Mouse (Mus musculus) myocyte (in vitro differentiated cells): ENCODE measurements around the gene Atp6v1g2.

Experiments used
- CEBPB ChIP-seq: IDR thresholded peaks from 2 replicates; pipeline ENCODE4 v1.6.1; 2011; ENCODE audit warnings: mild to moderate bottlenecking, moderate library complexity; ENCODE audit not compliant: poor library complexity, insufficient read depth, severe bottlenecking
- E2F4 ChIP-seq: IDR thresholded peaks from one replicate; pipeline ENCODE4 v1.6.1; 2011; ENCODE audit warnings: mild to moderate bottlenecking, control low read depth, moderate library complexity; ENCODE audit not compliant: insufficient read depth
- MAX ChIP-seq: IDR thresholded peaks from one replicate; pipeline ENCODE4 v1.6.1; 2011; ENCODE audit warnings: low read depth, mild to moderate bottlenecking, control low read depth
- MYOD1 ChIP-seq, 3 experiments: IDR thresholded peaks; one replicate each; pipeline ENCODE4 v1.6.1; 2011; ENCODE audit warnings: control low read depth in 2 of 3, low read depth in 2 of 3, mild to moderate bottlenecking in 2 of 3, moderate library complexity in 1 of 3; ENCODE audit not compliant: insufficient read length in 2 of 3, control insufficient read depth in 1 of 3
- MYOG ChIP-seq, 3 experiments: IDR thresholded peaks; one replicate each; pipeline ENCODE4 v1.6.1; 2011; ENCODE audit warnings: control low read depth in 2 of 3, low read depth in 2 of 3, mild to moderate bottlenecking in 2 of 3; ENCODE audit not compliant: insufficient read length in 2 of 3, control insufficient read depth in 1 of 3, insufficient read depth in 1 of 3
- POLR2A ChIP-seq: IDR thresholded peaks from one replicate; pipeline ENCODE4 v1.6.1; 2011; ENCODE audit warnings: low read depth, mild to moderate bottlenecking, control low read depth, moderate library complexity; ENCODE audit not compliant: insufficient read length
- POLR2AphosphoS2 ChIP-seq: IDR thresholded peaks from one replicate; pipeline ENCODE4 v1.6.1; 2011; ENCODE audit warnings: low read depth, control low read depth; ENCODE audit not compliant: insufficient read length
- SRF ChIP-seq: IDR thresholded peaks from one replicate; pipeline ENCODE4 v1.6.1; 2011; ENCODE audit warnings: low read depth; ENCODE audit not compliant: control insufficient read depth, insufficient read length
- TCF12 ChIP-seq: IDR thresholded peaks from one replicate; pipeline ENCODE4 v1.6.1; 2011; ENCODE audit warnings: mild to moderate bottlenecking, control low read depth; ENCODE audit not compliant: poor library complexity, insufficient read depth, severe bottlenecking
- TCF3 ChIP-seq: IDR thresholded peaks from one replicate; pipeline ENCODE4 v1.6.1; 2011; ENCODE audit warnings: low read depth, control low read depth; ENCODE audit not compliant: insufficient read length
- USF1 ChIP-seq: IDR thresholded peaks from one replicate; pipeline ENCODE4 v1.6.1; 2011; ENCODE audit warnings: low read depth, mild to moderate bottlenecking, control low read depth, moderate library complexity

GRCm38 (mm10) chr17:35190096-35190495 lies 43.4 kb upstream of the Atp6v1g2 start:
- TF ChIP-seq POLR2AphosphoS2 = no peak
- no peak for TF ChIP-seq POLR2A
- no peak for TF ChIP-seq MAX
- TF ChIP-seq MYOG (IDR thresholded peaks at IDR 0.05; ENCODE audit: control insufficient read depth in 1 of 3, insufficient read depth in 1 of 3, insufficient read length in 2 of 3, low read depth in 2 of 3) = no peak
- no peak for TF ChIP-seq CEBPB
- no peak for TF ChIP-seq USF1
- TF ChIP-seq MYOD1 (IDR thresholded peaks at IDR 0.05; ENCODE audit: control insufficient read depth in 1 of 3, insufficient read length in 2 of 3, low read depth in 2 of 3) = no peak
- no peak for TF ChIP-seq TCF3
- no peak for TF ChIP-seq E2F4
- TF ChIP-seq TCF12 = no peak
- TF ChIP-seq SRF = no peak
